Mouse (Mus musculus) spleen, embryonic (tissue): ENCODE measurements at regions not wholly inside any gene's neighbourhood (a gene's known extent, or its start where the extent isn't known, plus 50 kb on each side); places are given as distances from the start of the nearest gene placed in this dataset.

Source experiments
- CTCF ChIA-PET: fragments of 350-600 bp; sonication (Branson Sonifier 250); formaldehyde crosslinking; loops from one replicate; lab custom pipeline; 2022; lab: Charles Lee

GRCm38 (mm10) chr4:5379215-5379614 is 586.1 kb upstream of the Impad1 start:
- CTCF ChIA-PET, result no interaction called here

- CTCF ChIA-PET, result no interaction called here
Measured at GRCm38 (mm10) chr4:5358274-5358673, 565.1 kb upstream of the Impad1 start.

DNA sequence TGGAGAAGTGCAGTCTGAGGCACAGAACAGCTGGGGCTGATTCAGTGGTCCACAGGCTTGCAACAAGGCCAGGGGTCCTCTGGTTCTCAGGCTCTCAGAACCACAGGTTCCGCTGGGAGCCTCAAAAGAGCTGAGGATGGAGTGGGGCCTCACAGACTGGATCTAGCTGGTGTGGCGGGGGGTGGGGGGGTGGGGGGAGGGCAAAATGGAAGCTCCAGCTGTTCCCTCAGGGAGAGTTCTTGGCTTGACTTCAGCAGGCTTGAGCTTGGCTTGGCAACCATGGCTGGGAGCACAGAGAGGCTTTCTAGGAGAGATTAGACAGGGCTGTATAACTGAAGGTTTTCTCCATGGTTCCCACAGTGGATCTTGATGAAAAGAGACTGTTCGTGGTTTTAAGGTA is 553.1 kb upstream of the Impad1 start:
- CTCF ChIA-PET, result no interaction called here

DNA sequence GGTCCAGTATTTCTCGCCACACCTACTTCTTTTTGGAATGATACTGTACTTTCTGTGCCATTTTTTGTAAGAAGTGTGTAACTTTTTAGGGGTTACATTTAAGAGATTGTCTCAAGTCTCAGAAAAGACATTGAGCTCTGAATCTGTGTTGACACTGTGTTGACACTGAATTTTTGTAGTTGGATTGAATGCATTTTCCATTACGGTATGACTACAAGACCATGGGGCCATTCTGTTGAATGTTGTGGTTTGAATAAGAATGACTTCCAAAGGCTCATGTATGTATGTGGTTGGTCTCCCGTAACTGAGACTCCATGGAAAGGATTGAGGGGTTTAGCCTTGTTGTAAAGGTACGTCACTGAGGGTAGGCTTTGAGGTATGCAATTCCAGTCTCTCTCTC is 551.6 kb upstream of the Impad1 start:
- CTCF ChIA-PET, result no interaction called here

DNA sequence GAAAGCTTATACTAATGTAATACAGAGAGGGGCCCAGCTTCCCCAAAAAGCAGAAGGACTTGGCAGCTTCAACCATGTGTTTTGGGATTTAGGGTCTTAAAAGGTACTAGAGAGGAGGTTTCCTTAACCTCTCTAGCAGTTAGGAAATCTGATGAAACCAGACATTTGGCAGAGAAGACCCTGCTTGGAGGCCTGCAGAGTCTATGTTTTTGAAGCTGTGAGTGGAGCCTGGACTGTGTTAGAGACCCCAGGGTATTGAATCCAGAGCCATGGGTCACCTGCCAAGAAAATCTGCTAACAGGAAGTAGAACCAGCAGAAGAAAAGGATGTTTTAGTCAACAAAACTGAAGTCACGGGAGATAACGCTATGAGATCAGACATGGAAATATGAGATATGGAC is 551.2 kb upstream of the Impad1 start:
- CTCF ChIA-PET, result no interaction called here

GRCm38 (mm10) chr4:5337158-5337896 is 544.2 kb upstream of the Impad1 start:
- CTCF ChIA-PET, result no interaction called here

GRCm38 (mm10) chr4:5335030-5335429 is 541.9 kb upstream of the Impad1 start:
- CTCF ChIA-PET, result no interaction called here

DNA sequence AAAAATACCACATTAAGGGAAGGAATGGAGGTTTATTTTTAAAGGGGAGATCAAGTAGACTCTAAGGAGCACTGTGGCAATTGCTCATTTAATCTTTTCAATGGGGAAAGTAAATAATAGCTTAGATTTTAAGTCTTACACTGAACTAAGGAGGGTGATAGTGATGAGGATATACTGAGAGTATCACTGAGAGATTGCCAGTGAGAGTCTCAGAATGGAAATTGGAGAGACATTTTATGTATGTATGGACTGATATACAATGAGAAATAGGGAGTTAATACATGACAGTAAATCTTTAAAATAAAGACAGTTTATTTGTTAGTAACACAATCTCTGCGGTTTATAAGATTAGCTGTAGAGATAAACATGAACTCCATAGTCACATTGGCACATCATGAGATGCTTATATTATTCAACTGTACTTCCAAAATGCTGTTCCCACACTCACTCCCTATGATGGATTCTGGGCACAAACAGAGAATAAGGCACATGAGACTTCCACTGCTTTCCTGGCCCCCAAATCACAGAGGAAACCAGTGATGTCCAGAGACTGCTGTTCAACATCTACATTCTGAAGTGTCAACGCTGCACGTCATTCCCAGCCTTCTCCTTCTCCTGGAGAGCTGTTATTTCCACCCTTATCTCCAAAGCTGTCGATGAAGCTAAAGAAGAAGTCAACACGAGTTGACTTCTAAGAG is 535.5 kb upstream of the Impad1 start:
- CTCF ChIA-PET, result no interaction called here

GRCm38 (mm10) chr4:5327171-5327661 is 534.1 kb upstream of the Impad1 start:
- CTCF ChIA-PET, result no interaction called here

GRCm38 (mm10) chr4:5301461-5301860 is 508.3 kb upstream of the Impad1 start:
- CTCF ChIA-PET, result interaction anchor here (0.6 kb wide), 1 partner anchor 183 kb away, joined by 3 read pairs; no protein-coding TSS in a partner anchor

DNA sequence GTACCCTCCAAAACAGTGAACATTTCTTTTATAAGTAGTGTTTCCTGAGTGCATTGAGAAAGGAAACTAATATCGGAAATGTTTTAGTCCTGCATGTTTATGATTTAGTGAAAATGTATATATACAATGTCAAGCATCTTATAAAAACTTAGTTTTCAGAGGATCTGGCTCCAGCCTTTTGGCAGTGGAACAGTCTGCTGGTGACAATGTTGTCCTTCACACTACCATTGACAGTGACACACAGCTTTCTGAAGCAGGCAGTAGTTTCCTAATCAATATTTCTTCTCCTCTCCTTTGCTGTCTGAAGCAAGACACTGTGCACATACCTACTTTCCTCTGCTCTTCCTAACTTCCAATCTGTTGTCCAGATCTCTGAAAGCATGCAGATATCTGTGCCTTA is 507.9 kb upstream of the Impad1 start:
- CTCF ChIA-PET, result no interaction called here

DNA sequence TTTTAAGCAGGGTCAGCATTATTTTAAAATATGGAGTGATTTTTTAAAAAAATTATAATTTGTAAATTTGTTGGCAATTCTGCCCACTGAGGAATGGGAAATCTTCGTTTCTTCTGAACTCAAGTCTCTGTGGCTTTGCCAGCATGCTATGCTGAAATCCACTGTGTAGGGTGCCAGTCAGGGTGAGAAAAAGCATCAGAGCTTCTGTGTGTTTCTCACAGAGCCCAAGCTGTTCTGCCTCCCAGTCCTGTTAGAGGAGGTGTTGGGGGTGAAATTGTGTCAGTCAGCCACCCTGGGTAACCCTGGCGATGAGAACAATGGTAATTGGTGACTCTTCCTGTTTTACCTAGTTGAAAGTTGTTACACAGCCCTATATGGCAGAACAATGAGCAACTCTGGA is 506.1 kb upstream of the Impad1 start:
- CTCF ChIA-PET, result no interaction called here

DNA sequence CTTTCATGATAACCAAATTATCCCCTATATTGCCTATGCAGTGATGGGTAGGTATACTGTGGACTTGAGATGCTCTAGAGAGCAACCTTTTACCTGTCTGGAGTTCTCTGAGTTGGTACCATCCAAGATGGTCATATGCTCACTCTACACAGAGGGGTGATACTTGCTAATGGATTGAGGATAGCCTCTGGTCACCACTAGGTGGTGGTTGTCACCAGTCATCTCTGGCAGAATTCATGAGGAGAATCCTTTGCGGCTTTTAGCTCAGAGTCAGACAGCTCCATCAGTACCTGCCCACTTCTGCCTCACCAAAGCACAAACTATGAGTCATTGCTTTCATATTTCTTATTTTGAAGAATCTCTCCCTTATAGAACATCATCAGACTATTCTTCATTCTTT is 500.9 kb upstream of the Impad1 start:
- CTCF ChIA-PET, result no interaction called here

- CTCF ChIA-PET, result no interaction called here
Measured at GRCm38 (mm10) chr4:5276113-5276512, 483.0 kb upstream of the Impad1 start.
